Comparison of ENCODE assay signal across 9 mouse cellular contexts in genomic region chr10:116208727-116209115, GRCm38 (mm10).
DNase-seq lines count a peak whose midpoint lies in the region; ATAC-seq lines count a peak whose summit lies in the region.
"Had no signal": no experiment of that assay in that cellular context is flagged by ENCODE, and none has a peak within 500 bp of the region (broad histone marks: within the 10 kb centered on the region; RNA-seq: fewer than 3 reads in every experiment).

No protein-coding gene starts in this region.

- no peaks in the 10 kb centered on the region for H3K9me3 ChIP-seq in liver, embryonic 11.5 days (ENCODE audit: control insufficient read depth, low read length)
- no peaks in the 10 kb centered on the region for H3K9me3 ChIP-seq in hindbrain, embryonic 16.5 days (ENCODE audit: control insufficient read depth, low read length)

- DNase-seq in 416B (ENCODE audit: low read depth), result peak; percentile 41
- peak; percentile 34 for DNase-seq in heart, postnatal 36 days
- no peak for DNase-seq in liver, embryonic 11.5 days (ENCODE audit: low spot score)
- no peak for DNase-seq in spleen, adult 18-20 months
- no peak for DNase-seq in cerebellum, adult 11-12 months
- DNase-seq: cerebellum, adult 11 months had no signal

- peak overlapping the region; percentile 62 for H3K4me2 ChIP-seq in liver, embryonic 11.5 days
- H3K4me2 ChIP-seq in hindbrain, embryonic 16.5 days (ENCODE audit: low read length), result no peak overlapping the region

- no peak overlapping the region for H3K4me3 ChIP-seq in brown adipose tissue, adult 24 weeks (ENCODE audit: insufficient read depth, low read depth, low read length)
- H3K4me3 ChIP-seq in liver, embryonic 11.5 days (ENCODE audit: low read depth, low read length), result no peak overlapping the region
- no peak overlapping the region for H3K4me3 ChIP-seq in hindbrain, embryonic 16.5 days (ENCODE audit: low read length)

- peaks cover 16% of the 10 kb centered on the region for H3K4me1 ChIP-seq in brown adipose tissue, adult 24 weeks (ENCODE audit: control insufficient read depth, insufficient read depth, insufficient read length, low read length)
- peaks cover 4% of the 10 kb centered on the region; the same call in 1 of the 2 replicates for H3K4me1 ChIP-seq in liver, embryonic 11.5 days (replicated peaks; ENCODE audit: control insufficient read depth, insufficient read depth, low read length)
- peaks cover 5% of the 10 kb centered on the region for H3K4me1 ChIP-seq in hindbrain, embryonic 16.5 days (ENCODE audit: control insufficient read depth, insufficient read depth, low read depth, low read length)

- peak; percentile 57; the same call in 1 of the 2 replicates for ATAC-seq in liver, embryonic 11.5 days (replicated peaks; ENCODE audit: low FRiP score)
- no peak for ATAC-seq in hindbrain, embryonic 16.5 days
- ATAC-seq: Patski had no signal

- WGBS in liver, embryonic 11.5 days, result 19% methylated on average over 9 of the region's 9 CpGs
- WGBS in hindbrain, embryonic 16.5 days, result 66% methylated on average over 9 of the region's 9 CpGs

- H3K36me3 ChIP-seq in liver, embryonic 11.5 days (ENCODE audit: control insufficient read depth, insufficient read depth, low read length), result no peaks in the 10 kb centered on the region
- H3K36me3 ChIP-seq in hindbrain, embryonic 16.5 days (ENCODE audit: control insufficient read depth, insufficient read depth, low read length), result no peaks in the 10 kb centered on the region

- no peaks in the 10 kb centered on the region for H3K27me3 ChIP-seq in liver, embryonic 11.5 days (replicated peaks; ENCODE audit: control insufficient read depth, insufficient read depth, low read length)
- no peaks in the 10 kb centered on the region for H3K27me3 ChIP-seq in hindbrain, embryonic 16.5 days (replicated peaks; ENCODE audit: control insufficient read depth, insufficient read depth, low read length)
- H3K27me3 ChIP-seq: Patski had no signal

- no peak overlapping the region for H3K9ac ChIP-seq in liver, embryonic 11.5 days (ENCODE audit: low read depth, low read length)
- no peak overlapping the region for H3K9ac ChIP-seq in hindbrain, embryonic 16.5 days (ENCODE audit: low read depth, low read length)

- H3K27ac ChIP-seq in brown adipose tissue, adult 24 weeks (replicated peaks; ENCODE audit: low read depth, low read length), result peak overlapping the region; percentile 95
- H3K27ac ChIP-seq in liver, embryonic 11.5 days (ENCODE audit: low read depth, low read length), result no peak overlapping the region
- no peak overlapping the region for H3K27ac ChIP-seq in hindbrain, embryonic 16.5 days (ENCODE audit: low read depth, low read length)

- intact Hi-C loops in heart, postnatal 36 days (cut with DNase I), result loop anchor here (2.0 to 10.0 kb wide), 4 partner anchors 44 to 566 kb away; partner anchors contain the start of gene Cnot2

Comparison
In these comparisons a context has a peak if more than half of its experiments do, and no peak if none do; other contexts are left out.
1. DNase-seq: peak in 416B (single experiment) and heart, postnatal 36 days (2 of 2); none in liver, embryonic 11.5 days (single experiment), spleen, adult 18-20 months (0 of 2) and cerebellum, adult 11-12 months (single experiment).